Mouse (Mus musculus) cerebellum, adult 2 months (tissue): ENCODE measurements around the gene Gm5128. TPM values are rescaled to one million over a fixed set of nuclear protein-coding genes. Genes with fewer than 3 reads are reported as not detected.
"Not testable (repeated sequence)": the region's sequence is repeated elsewhere in the genome, so short reads cannot be mapped to it uniquely, and the experiment has no call there.

Experiments
- DNase-seq, 2 experiments: peaks; one replicate each; pipeline ENCODE4 v3.0.0; 2021
- H3K27ac ChIP-seq: fragments of 200-500 bp; 2 replicates; pipeline ENCODE4 v1.5.1; 2012; ENCODE audit warnings: low read length, control low read depth, inconsistent platforms; ENCODE audit not compliant: insufficient read depth
- H3K27me3 ChIP-seq: fragments of 200-500 bp; 2 replicates; pipeline ENCODE4 v1.6.1; 2012; ENCODE audit warnings: inconsistent platforms, mild to moderate bottlenecking, low read length, moderate library complexity; ENCODE audit not compliant: control insufficient read depth, insufficient read depth
- H3K4me1 ChIP-seq: fragments of 200-500 bp; 2 replicates; pipeline ENCODE4 v1.6.1; 2011; ENCODE audit warnings: low read length; ENCODE audit not compliant: control insufficient read depth, insufficient read depth
- H3K4me3 ChIP-seq: fragments of 200-500 bp; replicated peaks from 2 replicates; pipeline ENCODE3; 2011; ENCODE audit warnings: mild to moderate bottlenecking, low read depth, low read length, control low read depth; ENCODE audit not compliant: insufficient read depth
- WGBS: fragments of 180-500 bp; shearing (Covaris S2); methylation state at CpG from one replicate; pipeline ENCODE4 v1.1.7; 2018; 5-methylcytosine and 5-hydroxymethylcytosine counted together
- polyA plus RNA-seq: library from polyadenylated mRNA; depleted of rRNA; stranded (reverse); fragments of >200 nt; gene quantifications from 2 replicates; pipeline ENCODE4 v1.2.3, GENCODE M21; 2012; rRNA removed

Gm5128 gene
- polyA plus RNA-seq: not detected in 2 replicates

- H3K27me3 ChIP-seq, H3K4me1 ChIP-seq, H3K4me3 ChIP-seq, H3K27ac ChIP-seq, DNase-seq: not testable (repeated sequence)
- WGBS: no CpG with 5 or more reads among the region's 15 CpGs
Observed at GRCm38 (mm10) chrX:135372984-135373383, at the start of gene Gm5128. Gene Gm5128 (plus strand): TSS chrX:135373284.

- not testable (repeated sequence) for H3K27ac ChIP-seq, H3K4me3 ChIP-seq, DNase-seq, H3K27me3 ChIP-seq, H3K4me1 ChIP-seq
- 14% methylated on average over 3 of the region's 6 CpGs for WGBS
Observed at GRCm38 (mm10) chrX:135360685-135361084, 12.4 kb upstream of the Gm5128 start.

GRCm38 (mm10) chrX:135361943-135362342 is 11.1 kb upstream of the Gm5128 start:
- H3K4me1 ChIP-seq, H3K4me3 ChIP-seq, H3K27me3 ChIP-seq, H3K27ac ChIP-seq, DNase-seq: not testable (repeated sequence)
- WGBS: no CpG with 5 or more reads among the region's 4 CpGs

- not testable (repeated sequence) for H3K4me1 ChIP-seq, H3K27me3 ChIP-seq, H3K27ac ChIP-seq, H3K4me3 ChIP-seq, DNase-seq
- WGBS: no CpG with 5 or more reads among the region's 3 CpGs
Observed at GRCm38 (mm10) chrX:135403578-135403977, 30.5 kb downstream of the Gm5128 start.

- H3K27me3 ChIP-seq, H3K4me3 ChIP-seq, DNase-seq, H3K4me1 ChIP-seq, H3K27ac ChIP-seq: not testable (repeated sequence)
- 34% methylated on average over 4 of the region's 7 CpGs for WGBS
Observed at GRCm38 (mm10) chrX:135421203-135421602, 48.1 kb downstream of the Gm5128 start.

GRCm38 (mm10) chrX:135421824-135422223 is 48.7 kb downstream of the Gm5128 start:
- not testable (repeated sequence) for H3K4me3 ChIP-seq, H3K4me1 ChIP-seq, H3K27ac ChIP-seq, H3K27me3 ChIP-seq, DNase-seq

GRCm38 (mm10) chrX:135422473-135422872 is 49.4 kb downstream of the Gm5128 start:
- no CpG with 5 or more reads among the region's 4 CpGs for WGBS

More at GRCm38 (mm10) chrX:135422473-135422872, 49.4 kb downstream of the Gm5128 start:
- not testable (repeated sequence) for H3K27ac ChIP-seq, H3K4me3 ChIP-seq, H3K27me3 ChIP-seq, H3K4me1 ChIP-seq, DNase-seq

Other genes starting within 250 kb of the Gm5128 start
- gene Gm15023, start 195.7 kb upstream of the Gm5128 start, polyA plus RNA-seq: not detected in 2 replicates
- 92.1 and 105 TPM in 2 replicates for gene Tceal6, start 162.6 kb upstream of the Gm5128 start, polyA plus RNA-seq
- not detected in 2 replicates for gene Pramel3, start 71.0 kb upstream of the Gm5128 start, polyA plus RNA-seq
- gene Gm7903, start 60.6 kb downstream of the Gm5128 start, polyA plus RNA-seq: not detected in 2 replicates
- not detected in 2 replicates for gene AV320801, start 121.3 kb downstream of the Gm5128 start, polyA plus RNA-seq
- 0.16 TPM in 2 replicates for gene Nxf7, start 225.5 kb downstream of the Gm5128 start, polyA plus RNA-seq